Mouse (Mus musculus): ENCODE data around the gene Icmt. TPM values are rescaled to one million over a fixed set of nuclear protein-coding genes. Genes with fewer than 3 reads are reported as not detected.

Icmt gene
- total RNA-seq, 4 experiments from 2014 or later = 19.3 to 27.2 (median 21.6) TPM

- DNase-seq (ENCODE audit: low spot score in 2 of 2) = no peak
Observed at GRCm38 (mm10) chr4:152337772-152338171, 40.7 kb downstream of the Icmt start.

- DNase-seq (ENCODE audit: low spot score in 2 of 2) = no peak
Observed at GRCm38 (mm10) chr4:152338419-152339292, 41.6 kb downstream of the Icmt start, which contains the start of gene Chd5. TSS of gene Chd5 (plus strand) at chr4:152338651.

- DNase-seq (ENCODE audit: low spot score in 2 of 2) = no peak
Observed at GRCm38 (mm10) chr4:152339293-152339790, 42.3 kb downstream of the Icmt start.

GRCm38 (mm10) chr4:152340584-152341284 lies 43.7 kb downstream of the Icmt start:
- no peak for DNase-seq (ENCODE audit: low spot score in 2 of 2)

- no peak for DNase-seq (ENCODE audit: low spot score in 2 of 2)
Observed at GRCm38 (mm10) chr4:152343296-152343695, 46.3 kb downstream of the Icmt start.

- DNase-seq (ENCODE audit: low spot score in 2 of 2) = no peak
Observed at GRCm38 (mm10) chr4:152344651-152345050, 47.6 kb downstream of the Icmt start.

- peak; percentile 24 to 66 for DNase-seq (ENCODE audit: low spot score in 2 of 2)
Observed at GRCm38 (mm10) chr4:152345120-152345889, 48.3 kb downstream of the Icmt start.

- DNase-seq (ENCODE audit: low spot score in 2 of 2) = no peak
Observed at GRCm38 (mm10) chr4:152349837-152350381, 52.9 kb downstream of the Icmt start.

GRCm38 (mm10) chr4:152350722-152351421 lies 53.8 kb downstream of the Icmt start:
- DNase-seq (ENCODE audit: low spot score in 2 of 2) = no peak

- no peak for DNase-seq (ENCODE audit: low spot score in 2 of 2)
Observed at GRCm38 (mm10) chr4:152351422-152352305, 54.6 kb downstream of the Icmt start.

GRCm38 (mm10) chr4:152353886-152354637 lies 57.0 kb downstream of the Icmt start:
- no peak for DNase-seq (ENCODE audit: low spot score in 2 of 2)

- no peak for DNase-seq (ENCODE audit: low spot score in 2 of 2)
Observed at GRCm38 (mm10) chr4:152355672-152356071, 58.6 kb downstream of the Icmt start.

Other genes starting within 250 kb of the Icmt start
- gene Plekhg5, start 224.7 kb upstream of the Icmt start, total RNA-seq (2022) = 1 to 10 TPM; 5.2 to 6.1 (median 5.8) TPM
- under 1 TPM in 3 of 4 experiments, not detected in 1; 0.40 to 0.90 (median 0.85) TPM for gene Tnfrsf25, start 181.3 kb upstream of the Icmt start, total RNA-seq (2022)
- gene Espn, start 144.9 kb upstream of the Icmt start, total RNA-seq (2022) = under 1 TPM; 0.11 to 0.48 (median 0.28) TPM
- gene Hes2, start 138.4 kb upstream of the Icmt start, total RNA-seq (2022) = not detected
- gene Acot7, start 119.1 kb upstream of the Icmt start, total RNA-seq (2022) = 10 to 100 TPM; 13.8 to 15.9 (median 15.1) TPM
- gene Gpr153, start 23.0 kb upstream of the Icmt start, total RNA-seq (2022) = 1 to 10 TPM; 2.4 to 2.7 (median 2.5) TPM
- not detected for gene Hes3, start 5.6 kb upstream of the Icmt start, total RNA-seq (2022)
- not detected for gene Rnf207, start 21.8 kb downstream of the Icmt start, total RNA-seq (2022)
- gene Rpl22, start 28.5 kb downstream of the Icmt start, total RNA-seq (2022) = 100 to 1,000 TPM; 195 to 290 (median 232) TPM
- under 1 TPM; 0.05 to 0.54 (median 0.12) TPM for gene Chd5, start 41.4 kb downstream of the Icmt start, total RNA-seq (2022)
- under 1 TPM; 0.40 to 0.92 (median 0.44) TPM for gene Nphp4, start 179.5 kb downstream of the Icmt start, total RNA-seq (2022)
- gene Kcnab2, start 180.6 kb downstream of the Icmt start, total RNA-seq (2022) = 1 to 10 TPM in 1 of 4 experiments, under 1 TPM in 3; 0.63 to 1.2 (median 0.85) TPM

Measured in gastrocnemius, adult 8-10 months (tissue).